Mouse (Mus musculus) midbrain, embryonic 13.5 days (tissue): ENCODE measurements at regions not wholly inside any gene's neighbourhood (a gene's known extent, or its start where the extent isn't known, plus 50 kb on each side); places are given as distances from the start of the nearest gene placed in this dataset.
"Not testable (repeated sequence)": the region's sequence is repeated elsewhere in the genome, so short reads cannot be mapped to it uniquely, and the experiment has no call there.

ENCODE experiments used
- ATAC-seq: fragments of 200-750 bp; cut with Nextera tagmentation; 2 replicates; pipeline ENCODE4 v1.8.0; 2017; ENCODE audit warnings: mild to moderate bottlenecking, moderate TSS enrichment, moderate library complexity
- H3K27ac ChIP-seq: fragments of 300-500 bp; sonication (generic); 2 replicates; pipeline ENCODE4 v1.5.1; 2015; ENCODE audit warnings: inconsistent platforms, mild to moderate bottlenecking, moderate library complexity
- H3K27me3 ChIP-seq: fragments of 300-500 bp; sonication (generic); 2 replicates; pipeline ENCODE4 v1.6.1; 2015; ENCODE audit warnings: mild to moderate bottlenecking, inconsistent platforms
- H3K36me3 ChIP-seq: fragments of 300-500 bp; sonication (generic); 2 replicates; pipeline ENCODE4 v1.6.1; 2015; ENCODE audit warnings: mild to moderate bottlenecking, inconsistent platforms
- H3K4me1 ChIP-seq: fragments of 300-500 bp; sonication (generic); replicated peaks from 2 replicates; pipeline ENCODE4 v1.6.1; 2015; ENCODE audit warnings: inconsistent platforms
- H3K4me2 ChIP-seq: fragments of 300-500 bp; sonication (generic); replicated peaks from 2 replicates; pipeline ENCODE4 v1.6.1; 2015; ENCODE audit warnings: moderate library complexity, mild to moderate bottlenecking, inconsistent platforms
- H3K4me3 ChIP-seq: fragments of 300-500 bp; sonication (generic); replicated peaks from 2 replicates; pipeline ENCODE4 v1.5.1; 2015; ENCODE audit warnings: mild to moderate bottlenecking, inconsistent platforms
- H3K9ac ChIP-seq: fragments of 300-500 bp; sonication (generic); replicated peaks from 2 replicates; pipeline ENCODE4 v1.6.1; 2015; ENCODE audit warnings: mild to moderate bottlenecking, inconsistent platforms
- H3K9me3 ChIP-seq: fragments of 300-500 bp; sonication (generic); 2 replicates; pipeline ENCODE4 v1.6.1; 2016; ENCODE audit warnings: mild to moderate bottlenecking, inconsistent platforms
- WGBS: fragments of 180-500 bp; shearing (Covaris S2); methylation state at CpG from one replicate; pipeline ENCODE4 v1.1.7; 2015; 5-methylcytosine and 5-hydroxymethylcytosine counted together

GRCm38 (mm10) chr3:34751551-34751950 lies 101.3 kb downstream of the Sox2 start:
- 0 out of 2 replicates have a peak, but pooled peaks have one; percentile 62 for ATAC-seq
- Histone ChIP-seq H3K9me3 (no peaks in the 10 kb centered on the region), H3K4me2 (no peak overlapping the region), H3K9ac (no peak overlapping the region), H3K36me3 (no peaks in the 10 kb centered on the region), H3K27ac (no peak overlapping the region), H3K27me3 (no peaks in the 10 kb centered on the region), H3K4me3 (no peak overlapping the region), H3K4me1 (peaks cover 4% of the 10 kb centered on the region; the same call in 1 of the 2 replicates)
- WGBS, result 69% methylated on average over 5 of the region's 5 CpGs

- 71% methylated on average over 8 of the region's 8 CpGs for WGBS
Measured at GRCm38 (mm10) chr3:34753557-34753956, 103.4 kb downstream of the Sox2 start.

GRCm38 (mm10) chr3:34754781-34755180 lies 104.6 kb downstream of the Sox2 start:
- Histone ChIP-seq H3K9me3 (no peaks in the 10 kb centered on the region), H3K4me1 (peaks cover 4% of the 10 kb centered on the region; the same call in 1 of the 2 replicates), H3K27me3 (no peaks in the 10 kb centered on the region), H3K27ac (no peak overlapping the region), H3K4me3 (no peak overlapping the region), H3K36me3 (no peaks in the 10 kb centered on the region), H3K4me2 (no peak overlapping the region), H3K9ac (no peak overlapping the region)
- 95% methylated on average over 6 of the region's 6 CpGs for WGBS
- ATAC-seq, result no peak

More at GRCm38 (mm10) chr3:34753557-34753956, 103.4 kb downstream of the Sox2 start:
- H3K9me3 ChIP-seq, result no peaks in the 10 kb centered on the region
- no peak for ATAC-seq
- peaks cover 4% of the 10 kb centered on the region; the same call in 1 of the 2 replicates for H3K4me1 ChIP-seq
- H3K27ac ChIP-seq, result no peak overlapping the region
- no peak overlapping the region for H3K4me3 ChIP-seq
- H3K36me3 ChIP-seq, result no peaks in the 10 kb centered on the region
- H3K9ac ChIP-seq, result no peak overlapping the region
- H3K27me3 ChIP-seq, result no peaks in the 10 kb centered on the region
- H3K4me2 ChIP-seq, result no peak overlapping the region

GRCm38 (mm10) chr3:34755282-34755681 lies 105.1 kb downstream of the Sox2 start:
- ATAC-seq, H3K36me3 ChIP-seq, H3K9me3 ChIP-seq, H3K27me3 ChIP-seq, H3K4me3 ChIP-seq, H3K9ac ChIP-seq, H3K27ac ChIP-seq, H3K4me2 ChIP-seq, H3K4me1 ChIP-seq: not testable (repeated sequence)
- 98% methylated on average over 5 of the region's 5 CpGs for WGBS

GRCm38 (mm10) chr3:34756632-34757031 lies 106.4 kb downstream of the Sox2 start:
- WGBS, result 39% methylated on average over 7 of the region's 7 CpGs
- H3K27ac ChIP-seq, result no peak overlapping the region
- no peak overlapping the region for H3K4me2 ChIP-seq
- H3K27me3 ChIP-seq, result no peaks in the 10 kb centered on the region
- no peak overlapping the region for H3K4me3 ChIP-seq
- H3K9me3 ChIP-seq, result no peaks in the 10 kb centered on the region
- no peaks in the 10 kb centered on the region for H3K4me1 ChIP-seq
- no peaks in the 10 kb centered on the region for H3K36me3 ChIP-seq
- ATAC-seq, result no peak
- H3K9ac ChIP-seq, result no peak overlapping the region

GRCm38 (mm10) chr3:34757130-34757529 lies 106.9 kb downstream of the Sox2 start:
- H3K4me1 ChIP-seq, result no peaks in the 10 kb centered on the region
- no peak overlapping the region for H3K4me2 ChIP-seq
- no peak for ATAC-seq
- no peaks in the 10 kb centered on the region for H3K27me3 ChIP-seq
- no peak overlapping the region for H3K4me3 ChIP-seq
- H3K9ac ChIP-seq, result no peak overlapping the region
- no peaks in the 10 kb centered on the region for H3K9me3 ChIP-seq
- H3K36me3 ChIP-seq, result no peaks in the 10 kb centered on the region
- no peak overlapping the region for H3K27ac ChIP-seq
- WGBS, result 84% methylated on average over 6 of the region's 6 CpGs

- no peak for ATAC-seq
- WGBS, result 63% methylated on average over 13 of the region's 13 CpGs
Measured at GRCm38 (mm10) chr3:34757813-34758510, 107.8 kb downstream of the Sox2 start.

GRCm38 (mm10) chr3:34759942-34760640 lies 109.9 kb downstream of the Sox2 start:
- H3K36me3 ChIP-seq, result no peaks in the 10 kb centered on the region
- no peaks in the 10 kb centered on the region for H3K27me3 ChIP-seq
- no peak for ATAC-seq
- H3K4me1 ChIP-seq, result no peaks in the 10 kb centered on the region
- H3K9me3 ChIP-seq, result no peaks in the 10 kb centered on the region
- no peak overlapping the region for H3K4me2 ChIP-seq
- no peak overlapping the region for H3K9ac ChIP-seq
- WGBS, result 81% methylated on average over 19 of the region's 19 CpGs
- H3K27ac ChIP-seq, result no peak overlapping the region
- no peak overlapping the region for H3K4me3 ChIP-seq

More at GRCm38 (mm10) chr3:34757813-34758510, 107.8 kb downstream of the Sox2 start:
- H3K27ac ChIP-seq, result no peak overlapping the region
- no peaks in the 10 kb centered on the region for H3K27me3 ChIP-seq
- H3K4me3 ChIP-seq, result no peak overlapping the region
- H3K4me1 ChIP-seq, result no peaks in the 10 kb centered on the region
- H3K4me2 ChIP-seq, result no peak overlapping the region
- no peak overlapping the region for H3K9ac ChIP-seq
- no peaks in the 10 kb centered on the region for H3K9me3 ChIP-seq
- no peaks in the 10 kb centered on the region for H3K36me3 ChIP-seq

GRCm38 (mm10) chr3:34761162-34761769 lies 111.1 kb downstream of the Sox2 start:
- no peaks in the 10 kb centered on the region for H3K9me3 ChIP-seq
- WGBS, result 75% methylated on average over 7 of the region's 7 CpGs

GRCm38 (mm10) chr3:34761783-34762182 lies 111.6 kb downstream of the Sox2 start:
- WGBS, result 89% methylated on average over 4 of the region's 4 CpGs
- Histone ChIP-seq H3K4me1 (no peaks in the 10 kb centered on the region), H3K9me3 (no peaks in the 10 kb centered on the region), H3K27ac (no peak overlapping the region), H3K4me2 (no peak overlapping the region), H3K9ac (no peak overlapping the region), H3K36me3 (no peaks in the 10 kb centered on the region), H3K4me3 (no peak overlapping the region), H3K27me3 (no peaks in the 10 kb centered on the region)
- ATAC-seq, result no peak

More at GRCm38 (mm10) chr3:34761162-34761769, 111.1 kb downstream of the Sox2 start:
- Histone ChIP-seq H3K4me2 (no peak overlapping the region), H3K27me3 (no peaks in the 10 kb centered on the region), H3K4me3 (no peak overlapping the region), H3K4me1 (no peaks in the 10 kb centered on the region), H3K9ac (no peak overlapping the region), H3K36me3 (no peaks in the 10 kb centered on the region), H3K27ac (no peak overlapping the region)
- ATAC-seq, result no peak

- no peaks in the 10 kb centered on the region for H3K27me3 ChIP-seq
- H3K9me3 ChIP-seq, result no peaks in the 10 kb centered on the region
- 77% methylated on average over 2 of the region's 2 CpGs for whole genome bisulfite sequencing
- H3K9ac ChIP-seq, result no peak overlapping the region
- H3K4me2 ChIP-seq, result no peak overlapping the region
- H3K36me3 ChIP-seq, result no peaks in the 10 kb centered on the region
- H3K4me1 ChIP-seq, result no peaks in the 10 kb centered on the region
- ATAC-seq, result no peak
- H3K4me3 ChIP-seq, result no peak overlapping the region
- H3K27ac ChIP-seq, result no peak overlapping the region
Measured at GRCm38 (mm10) chr3:34764559-34764958, 114.4 kb downstream of the Sox2 start.

- Histone ChIP-seq H3K36me3 (no peaks in the 10 kb centered on the region), H3K4me3 (no peak overlapping the region), H3K27ac (no peak overlapping the region), H3K9me3 (no peaks in the 10 kb centered on the region), H3K9ac (no peak overlapping the region), H3K27me3 (no peaks in the 10 kb centered on the region), H3K4me2 (no peak overlapping the region), H3K4me1 (no peaks in the 10 kb centered on the region)
- 78% methylated on average over 6 of the region's 6 CpGs for WGBS
- no peak for ATAC-seq
Measured at GRCm38 (mm10) chr3:34765151-34765550, 114.9 kb downstream of the Sox2 start.
